Mouse (Mus musculus): Measurements from ENCODE around the gene Gm20388.

DNA sequence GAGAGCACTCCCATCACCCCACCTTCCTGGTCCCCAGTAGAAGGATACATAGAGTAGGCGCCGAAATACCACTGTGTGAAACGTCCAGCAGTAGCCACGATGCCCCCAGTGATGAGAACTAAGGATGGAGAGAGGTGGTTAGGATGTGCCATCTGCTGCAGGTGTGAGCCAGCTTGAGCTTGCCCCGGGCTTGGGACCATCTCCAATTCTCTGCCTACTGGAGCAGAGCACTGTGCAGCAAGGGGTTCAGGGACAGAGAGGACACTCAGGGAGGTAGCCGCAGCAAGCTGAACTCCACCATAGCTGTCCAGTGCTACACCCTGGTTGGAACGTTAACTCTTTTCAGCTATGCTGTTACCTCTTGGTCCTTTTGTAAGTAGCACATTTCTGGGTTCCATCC is 2517.0 kb downstream of the Gm20388 start:
- TF ChIP-seq CTCF (IDR thresholded peaks at IDR 0.05; ENCODE audit: extremely low read depth, insufficient read depth, low read length), result no peak
- TF ChIP-seq POLR2A (IDR thresholded peaks at IDR 0.05; ENCODE audit: extremely low read depth, insufficient read depth, low read length), result no peak

All from cortical plate, adult 2 months (tissue).